Mouse (Mus musculus) embryonic facial prominence, embryonic 10.5 days (tissue): ENCODE measurements around the gene Olfr698. TPM values are rescaled to one million over a fixed set of nuclear protein-coding genes. Genes with fewer than 3 reads are reported as not detected.
"Not testable (repeated sequence)": the region's sequence is repeated elsewhere in the genome, so short reads cannot be mapped to it uniquely, and the experiment has no call there.

Source experiments
- DNase-seq: peaks from one replicate; pipeline ENCODE4 v3.0.0-alpha.2; 2017; ENCODE audit warnings: low spot score
- H3K27ac ChIP-seq: fragments of 300-500 bp; sonication (generic); replicated peaks from 2 replicates; pipeline ENCODE4 v1.5.1; 2016; ENCODE audit warnings: mild to moderate bottlenecking
- H3K27me3 ChIP-seq: fragments of 300-500 bp; sonication (generic); replicated peaks from 2 replicates; pipeline ENCODE4 v1.6.1; 2016; ENCODE audit warnings: low read depth, mild to moderate bottlenecking; ENCODE audit not compliant: poor library complexity, severe bottlenecking
- H3K36me3 ChIP-seq: fragments of 300-500 bp; sonication (generic); replicated peaks from 2 replicates; pipeline ENCODE4 v1.6.1; 2016; ENCODE audit warnings: mild to moderate bottlenecking, moderate library complexity
- H3K4me1 ChIP-seq: fragments of 300-500 bp; sonication (generic); 2 replicates; pipeline ENCODE4 v1.6.1; 2016
- H3K4me3 ChIP-seq: fragments of 300-500 bp; sonication (generic); 2 replicates; pipeline ENCODE4 v1.5.1; 2016; ENCODE audit warnings: mild to moderate bottlenecking, moderate library complexity
- H3K9me3 ChIP-seq: fragments of 300-500 bp; sonication (generic); 2 replicates; pipeline ENCODE4 v1.6.1; 2016; ENCODE audit warnings: mild to moderate bottlenecking
- WGBS: fragments of 180-500 bp; shearing (Covaris S2); methylation state at CpG from one replicate; pipeline ENCODE4 v1.1.7; 2016; 5-methylcytosine and 5-hydroxymethylcytosine counted together
- polyA plus RNA-seq: library from polyadenylated mRNA; unstranded; fragments of >200 nt; fragmentation: Nextera tagmentation; extraction: Ambion mirVana; gene quantifications from 2 replicates; pipeline ENCODE4 v1.2.1, GENCODE M21; 2016

Olfr698 gene
- not detected in 2 replicates for polyA plus RNA-seq

DNA sequence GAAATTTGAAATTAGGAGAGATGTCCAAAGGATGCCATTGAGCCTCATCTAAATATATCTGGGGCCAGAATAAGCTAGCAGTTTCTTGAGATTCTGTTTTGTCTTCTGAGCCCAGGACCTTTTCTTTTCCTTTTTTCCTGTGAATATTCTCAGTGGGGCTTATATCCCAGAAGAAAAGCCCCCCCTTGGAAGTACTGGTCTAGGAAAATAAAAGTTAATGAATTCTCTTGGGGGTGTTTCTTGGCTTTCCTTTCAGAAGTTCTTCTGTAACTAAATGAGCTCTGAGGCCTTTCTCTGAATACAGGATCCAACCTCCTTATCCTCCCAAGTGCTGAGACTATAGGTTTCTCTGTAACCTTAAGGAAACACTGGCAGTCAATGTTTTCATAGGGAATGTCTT is at the start of gene Olfr698:
Gene Olfr698, minus strand, starts transcription at position 101 of the 400 bp plus-strand sequence.
- H3K27me3 ChIP-seq = no peaks in the 10 kb centered on the region
- no peak within 1 kb of the TSS for H3K27ac ChIP-seq
- H3K36me3 ChIP-seq = no peaks in the 10 kb centered on the region
- no peaks in the 10 kb centered on the region for H3K9me3 ChIP-seq
- DNase-seq = no peak
- H3K4me3 ChIP-seq = no peak within 1 kb of the TSS
- H3K4me1 ChIP-seq = no peaks in the 10 kb centered on the region

DNA sequence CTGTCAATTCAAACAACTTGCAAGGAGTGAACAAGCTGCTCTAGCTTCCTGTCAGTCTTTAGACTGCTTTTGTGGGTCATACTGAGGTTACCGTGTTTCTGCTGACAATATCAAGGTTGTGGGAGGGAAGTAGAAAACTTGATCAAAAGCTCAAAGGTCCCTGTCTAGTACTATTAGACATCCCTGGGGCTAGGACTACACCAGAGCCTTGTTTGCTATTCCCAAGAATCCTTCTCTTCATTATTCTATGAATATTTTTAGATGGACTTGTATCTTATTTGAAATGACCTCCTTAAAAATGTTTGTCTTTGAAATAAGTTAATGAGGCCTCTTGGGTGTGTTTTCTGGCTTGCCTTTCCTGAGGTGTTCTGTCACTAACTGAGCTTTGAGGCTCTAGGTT is 37.9 kb upstream of the Olfr698 start, which contains the start of gene Olfr699:
Gene Olfr699, minus strand, starts transcription at position 101 of the 400 bp plus-strand sequence.
- Histone ChIP-seq H3K4me3 (no peak within 1 kb of the TSS), H3K4me1 (no peaks in the 10 kb centered on the region), H3K27ac (no peak within 1 kb of the TSS), H3K27me3 (no peaks in the 10 kb centered on the region), H3K36me3 (no peaks in the 10 kb centered on the region), H3K9me3 (no peaks in the 10 kb centered on the region)
- DNase-seq = no peak
- WGBS = 92% methylated on average over 1 of the region's 1 CpGs

DNA sequence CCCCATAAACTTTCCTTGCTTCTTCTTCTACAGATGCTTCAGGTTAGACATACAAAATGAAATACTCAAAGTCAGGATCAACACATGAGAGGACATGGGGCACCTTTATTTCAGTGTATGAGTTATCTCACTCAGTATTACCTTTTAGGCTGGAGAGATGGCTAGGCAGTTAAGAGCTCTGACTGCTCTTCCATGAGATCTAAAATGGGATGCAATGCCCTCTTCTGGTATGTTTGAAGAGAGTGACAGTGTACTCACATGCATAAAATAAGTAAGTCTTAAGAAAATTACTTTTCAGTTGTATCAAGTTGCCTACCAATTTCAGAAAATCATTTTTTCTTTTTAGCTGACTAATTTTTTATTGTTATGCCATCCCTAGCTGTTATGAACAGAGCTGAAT is 33.1 kb upstream of the Olfr698 start:
- no peak overlapping the region for H3K4me3 ChIP-seq
- no peaks in the 10 kb centered on the region for H3K36me3 ChIP-seq
- no peaks in the 10 kb centered on the region for H3K9me3 ChIP-seq
- no peaks in the 10 kb centered on the region for H3K27me3 ChIP-seq
- no peaks in the 10 kb centered on the region for H3K4me1 ChIP-seq
- no peak for DNase-seq
- H3K27ac ChIP-seq = no peak overlapping the region

DNA sequence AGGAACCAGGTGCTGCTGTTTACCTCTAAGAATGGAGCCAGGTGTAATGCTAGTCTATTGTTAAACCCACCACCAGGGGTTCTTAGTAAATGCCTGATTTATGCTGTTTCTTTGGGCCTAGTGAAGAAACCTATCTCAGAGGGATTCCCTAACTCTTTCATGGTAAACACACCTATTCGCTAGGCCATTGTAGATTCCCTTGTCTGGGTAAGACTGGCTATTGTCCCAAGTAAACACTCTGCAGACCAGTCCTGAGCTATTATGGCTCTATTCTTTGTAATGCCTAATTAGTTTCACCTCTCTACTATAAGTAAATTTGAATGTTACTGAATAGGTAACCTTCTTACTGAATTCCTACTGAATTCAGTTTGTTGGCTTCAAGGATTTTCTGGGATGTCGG is 5.8 kb upstream of the Olfr698 start:
- not testable (repeated sequence) for H3K4me1 ChIP-seq, H3K9me3 ChIP-seq, H3K27ac ChIP-seq, H3K36me3 ChIP-seq, H3K27me3 ChIP-seq, H3K4me3 ChIP-seq, DNase-seq
- WGBS = 92% methylated on average over 2 of the region's 2 CpGs

DNA sequence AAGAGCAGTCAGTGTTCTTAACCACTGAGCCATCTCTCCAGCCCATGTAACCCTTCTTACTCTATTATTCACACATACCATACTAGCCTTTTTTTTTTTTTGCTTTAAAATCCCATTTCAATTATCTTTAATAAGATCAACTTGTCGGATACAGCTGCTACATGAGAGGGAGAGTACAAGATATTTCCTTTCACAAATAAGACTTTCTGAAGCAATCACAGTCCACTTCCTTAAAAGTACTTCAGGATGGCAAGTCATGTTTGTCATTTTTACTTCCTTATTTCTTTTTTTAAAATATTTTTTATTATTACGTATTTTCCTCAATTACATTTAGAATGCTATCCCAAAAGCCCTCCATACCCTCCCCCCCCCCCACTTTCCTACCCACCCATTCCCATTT is 3.6 kb upstream of the Olfr698 start:
- H3K36me3 ChIP-seq = no peaks in the 10 kb centered on the region
- no peaks in the 10 kb centered on the region for H3K4me1 ChIP-seq
- no peak overlapping the region for H3K4me3 ChIP-seq
- no peaks in the 10 kb centered on the region for H3K27me3 ChIP-seq
- H3K9me3 ChIP-seq = 0 out of 2 replicates have a peak, but pooled peaks cover 3% of the 10 kb centered on the region
- 95% methylated on average over 2 of the region's 2 CpGs for WGBS
- no peak for DNase-seq
- H3K27ac ChIP-seq = no peak overlapping the region

DNA sequence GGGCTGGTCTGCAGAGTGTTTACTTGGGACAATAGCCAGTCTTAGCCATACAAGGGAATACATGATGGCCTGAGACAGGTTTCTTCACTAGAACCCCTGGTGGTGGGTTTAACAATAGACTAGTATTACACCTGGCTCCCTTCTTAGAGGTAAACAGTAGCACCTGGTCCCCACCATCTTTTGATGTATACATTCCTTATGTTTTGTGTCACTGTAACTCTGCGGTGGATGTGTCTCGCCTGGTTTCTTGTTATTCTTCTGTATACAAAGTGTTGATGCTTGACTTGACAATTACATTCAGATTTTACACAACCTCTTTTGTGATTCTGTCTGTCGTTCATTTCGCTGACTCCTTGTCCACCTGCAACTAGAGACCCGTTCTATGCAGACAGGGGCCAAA is 9.4 kb downstream of the Olfr698 start:
- DNase-seq = no peak
- H3K9me3 ChIP-seq = no peaks in the 10 kb centered on the region
- H3K4me3 ChIP-seq = no peak overlapping the region
- no peaks in the 10 kb centered on the region for H3K27me3 ChIP-seq
- no peaks in the 10 kb centered on the region for H3K36me3 ChIP-seq
- 93% methylated on average over 5 of the region's 5 CpGs for WGBS
- H3K27ac ChIP-seq = no peak overlapping the region
- H3K4me1 ChIP-seq = no peaks in the 10 kb centered on the region

DNA sequence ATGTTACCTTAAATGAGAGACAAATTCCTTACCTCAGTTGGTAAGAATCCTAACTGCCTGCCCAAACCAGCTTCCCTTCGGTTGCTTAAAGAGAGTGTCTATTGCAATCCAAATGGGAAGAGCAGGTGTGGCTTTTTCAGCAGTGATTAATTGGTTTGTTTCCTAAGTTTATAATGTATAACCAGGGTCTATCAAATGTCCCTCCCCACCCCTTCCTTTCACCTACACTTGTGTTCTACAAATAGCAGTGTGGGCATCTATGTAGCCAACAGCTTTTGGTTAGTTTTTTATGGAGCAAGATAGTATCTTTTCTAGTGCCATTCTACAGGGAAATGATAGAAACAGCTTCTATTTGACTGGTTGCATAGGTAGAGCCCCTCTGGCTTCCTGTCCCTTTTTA is 12.9 kb downstream of the Olfr698 start, which contains the start of gene Olfr697:
Gene Olfr697, minus strand, starts transcription at position 101 of the 400 bp plus-strand sequence.
- Histone ChIP-seq H3K4me1 (no peaks in the 10 kb centered on the region), H3K9me3 (no peaks in the 10 kb centered on the region), H3K36me3 (no peaks in the 10 kb centered on the region), H3K27me3 (no peaks in the 10 kb centered on the region), H3K27ac (no peak within 1 kb of the TSS), H3K4me3 (no peak within 1 kb of the TSS)
- DNase-seq = no peak
- 93% methylated on average over 1 of the region's 1 CpGs for WGBS

DNA sequence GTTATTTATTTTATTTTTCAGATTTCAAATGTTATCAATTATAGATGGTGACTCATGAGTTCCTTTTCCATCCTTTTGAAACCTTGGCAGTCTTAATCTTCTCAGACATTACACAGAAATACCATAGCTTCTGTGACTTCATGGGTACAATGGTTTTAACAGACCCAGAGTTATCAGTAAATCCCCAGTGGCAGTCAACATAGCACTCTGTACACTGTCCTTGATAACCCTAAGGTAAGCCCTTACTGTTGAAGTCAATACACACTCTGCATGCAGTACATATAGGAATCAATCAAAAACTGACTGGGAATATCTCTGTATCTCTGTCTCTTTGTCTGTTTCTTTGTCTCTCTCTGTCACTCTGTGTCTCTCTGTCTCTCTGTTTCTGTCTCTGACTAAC is 18.2 kb downstream of the Olfr698 start:
- Histone ChIP-seq H3K27ac (no peak overlapping the region), H3K36me3 (no peaks in the 10 kb centered on the region), H3K4me1 (no peaks in the 10 kb centered on the region), H3K9me3 (no peaks in the 10 kb centered on the region), H3K4me3 (no peak overlapping the region), H3K27me3 (no peaks in the 10 kb centered on the region)
- no peak for DNase-seq

DNA sequence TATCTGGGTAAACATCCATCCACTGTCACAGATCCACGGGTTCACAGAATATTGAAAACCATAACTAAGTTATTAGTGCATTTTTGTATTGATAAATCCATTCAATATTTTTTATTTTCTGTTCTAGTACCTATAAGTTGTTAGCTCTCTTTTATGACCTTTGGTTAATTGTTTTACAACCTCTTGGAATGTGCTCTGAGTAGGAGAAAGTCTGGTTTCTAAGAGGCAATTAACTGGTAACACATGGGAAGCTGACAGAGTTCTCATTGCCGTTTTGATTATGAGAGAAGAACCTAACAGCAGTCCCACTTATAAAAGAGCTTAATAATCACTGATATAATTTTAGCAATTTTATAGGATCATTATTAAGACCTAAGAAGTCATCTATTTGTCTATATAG is 21.5 kb downstream of the Olfr698 start:
- no peaks in the 10 kb centered on the region for H3K4me1 ChIP-seq
- H3K4me3 ChIP-seq = no peak overlapping the region
- no peaks in the 10 kb centered on the region for H3K27me3 ChIP-seq
- H3K27ac ChIP-seq = no peak overlapping the region
- 80% methylated on average over 2 of the region's 2 CpGs for WGBS
- no peak for DNase-seq
- no peaks in the 10 kb centered on the region for H3K9me3 ChIP-seq
- no peaks in the 10 kb centered on the region for H3K36me3 ChIP-seq

DNA sequence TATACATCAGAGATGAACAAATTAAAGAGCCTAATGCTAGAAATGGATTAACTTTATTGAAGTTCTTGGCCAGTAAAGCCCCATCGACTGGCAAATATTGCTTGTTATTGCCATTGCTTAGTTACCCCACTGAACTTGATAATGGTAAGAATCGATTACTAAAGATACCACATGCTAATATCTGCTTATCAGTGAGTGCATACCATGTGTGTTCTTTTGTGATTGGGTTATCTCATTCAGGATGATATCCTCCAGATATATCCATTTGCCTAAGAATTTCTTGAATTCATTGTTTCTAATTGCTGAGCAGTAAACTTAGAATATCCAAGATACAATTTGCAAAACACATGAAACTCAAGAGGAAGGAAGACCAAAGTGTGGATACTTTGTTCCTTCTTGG is 29.5 kb downstream of the Olfr698 start:
- WGBS = 87% methylated on average over 2 of the region's 2 CpGs

DNA sequence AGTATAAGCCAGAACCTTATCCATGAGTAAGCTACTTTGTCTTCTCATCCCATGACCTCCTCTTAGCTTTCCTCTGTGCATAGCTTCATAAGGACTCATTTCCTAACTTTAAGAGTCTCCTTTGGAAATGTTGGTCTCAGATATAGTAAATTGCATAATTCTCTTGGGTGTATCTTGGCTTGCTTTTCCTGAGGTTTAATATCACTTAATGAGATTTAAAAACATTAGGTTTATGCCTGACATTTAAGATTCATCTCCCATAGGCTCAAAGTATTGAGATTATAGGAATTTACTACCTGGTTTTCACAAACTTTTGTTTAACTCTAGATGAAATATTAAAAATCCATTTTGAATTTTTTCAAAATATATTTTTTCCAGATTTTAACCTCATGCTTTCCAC is 38.9 kb downstream of the Olfr698 start, which contains the start of gene Olfr695:
Gene Olfr695, minus strand, starts transcription at position 101 of the 400 bp plus-strand sequence.
- Histone ChIP-seq H3K27ac (no peak within 1 kb of the TSS), H3K4me1 (no peaks in the 10 kb centered on the region), H3K4me3 (no peak within 1 kb of the TSS), H3K27me3 (no peaks in the 10 kb centered on the region), H3K9me3 (no peaks in the 10 kb centered on the region), H3K36me3 (no peaks in the 10 kb centered on the region)
- no peak for DNase-seq

More for the DNA sequence above, 29.5 kb downstream of the Olfr698 start:
- not testable (repeated sequence) for H3K27me3 ChIP-seq, H3K9me3 ChIP-seq, DNase-seq, H3K36me3 ChIP-seq, H3K4me3 ChIP-seq, H3K4me1 ChIP-seq, H3K27ac ChIP-seq

DNA sequence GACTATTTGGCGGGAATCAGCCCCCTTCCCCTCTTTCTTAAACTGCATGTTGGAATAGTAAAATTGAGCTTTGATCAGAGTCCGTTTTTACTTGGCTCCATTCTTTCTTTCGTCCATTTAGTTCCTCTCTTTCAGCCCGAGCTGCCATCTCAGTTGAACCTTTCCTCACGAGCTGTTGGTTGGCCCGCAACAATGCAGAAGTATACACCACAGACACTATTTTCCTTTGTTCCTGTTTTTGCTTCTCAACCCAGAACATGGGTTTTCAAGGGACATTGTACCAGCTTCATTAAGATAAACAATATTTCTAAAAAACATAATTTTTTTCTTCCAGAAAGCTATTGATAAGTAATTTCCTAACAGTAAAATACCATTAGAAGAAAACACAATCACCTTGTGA is 43.7 kb downstream of the Olfr698 start:
- no peaks in the 10 kb centered on the region for H3K9me3 ChIP-seq
- H3K27me3 ChIP-seq = no peaks in the 10 kb centered on the region
- H3K27ac ChIP-seq = no peak overlapping the region
- no peak overlapping the region for H3K4me3 ChIP-seq
- no peaks in the 10 kb centered on the region for H3K36me3 ChIP-seq
- DNase-seq = no peak
- no peaks in the 10 kb centered on the region for H3K4me1 ChIP-seq
- 88% methylated on average over 6 of the region's 6 CpGs for WGBS

DNA sequence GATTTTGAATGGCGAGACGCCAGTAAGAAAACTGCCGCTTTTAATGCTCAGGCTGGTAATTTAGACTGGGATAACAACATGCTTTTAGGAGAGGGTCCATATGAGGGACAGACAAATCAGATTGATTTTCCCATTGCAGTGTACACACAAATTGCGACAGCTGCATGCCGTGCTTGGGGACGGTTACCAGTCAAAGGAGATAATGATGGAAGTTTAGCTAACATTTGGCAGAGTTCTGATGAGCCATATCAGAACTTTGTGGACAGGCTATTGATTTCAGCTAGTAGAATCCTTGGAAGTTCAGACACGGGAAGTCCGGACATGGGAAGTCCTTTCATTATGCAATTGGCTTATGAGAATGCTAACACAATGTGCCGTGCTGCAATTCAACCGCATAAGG is 47.5 kb downstream of the Olfr698 start:
- not testable (repeated sequence) for H3K36me3 ChIP-seq, H3K27ac ChIP-seq, H3K4me3 ChIP-seq, DNase-seq, H3K27me3 ChIP-seq, H3K9me3 ChIP-seq, H3K4me1 ChIP-seq
- 93% methylated on average over 10 of the region's 10 CpGs for WGBS
